Mouse (Mus musculus) adrenal gland, adult 18-20 months (tissue): Measurements from ENCODE around the gene Trmt10c. TPM values are rescaled to one million over a fixed set of nuclear protein-coding genes. Genes with fewer than 3 reads are reported as not detected.
"Not testable (repeated sequence)": the region's sequence is repeated elsewhere in the genome, so short reads cannot be mapped to it uniquely, and the experiment has no call there.

Experiments
- DNase-seq, 2 experiments: peaks; one replicate each; pipeline ENCODE4 v3.0.0; 2021 to 2022; ENCODE audit warnings: low spot score in 2 of 2
- long read RNA-seq, 2 experiments: library from polyadenylated mRNA; stranded (forward); transcript quantifications; one replicate each; pipeline ENCODE4 v2.0.0; 2021
- total RNA-seq, 2 experiments: library from RNA; stranded (reverse); gene quantifications; 1 replicate in 1 of 2; 2 replicates in 1 of 2; pipeline ENCODE4 v1.2.3; 2021

The Trmt10c gene
- total RNA-seq, result 10 to 100 TPM; 23.9 to 24.0 TPM
- long read RNA-seq, experiment 1, transcript Trmt10c-201 (2 exons, 3,002 nt), result major isoform, 35 of 35 reads
- long read RNA-seq, experiment 1, partial matches to known transcripts, result 0 of 35 reads
- long read RNA-seq, experiment 1, other reads (novel, unspliced or antisense), result 0 of 35 reads
- long read RNA-seq, experiment 2, transcript Trmt10c-201 (2 exons, 3,002 nt), result major isoform, 85 of 87 reads
- long read RNA-seq, experiment 2, partial matches to known transcripts, result 0 of 87 reads
- long read RNA-seq, experiment 2, other reads (novel, unspliced or antisense), result 2 of 87 reads

DNA sequence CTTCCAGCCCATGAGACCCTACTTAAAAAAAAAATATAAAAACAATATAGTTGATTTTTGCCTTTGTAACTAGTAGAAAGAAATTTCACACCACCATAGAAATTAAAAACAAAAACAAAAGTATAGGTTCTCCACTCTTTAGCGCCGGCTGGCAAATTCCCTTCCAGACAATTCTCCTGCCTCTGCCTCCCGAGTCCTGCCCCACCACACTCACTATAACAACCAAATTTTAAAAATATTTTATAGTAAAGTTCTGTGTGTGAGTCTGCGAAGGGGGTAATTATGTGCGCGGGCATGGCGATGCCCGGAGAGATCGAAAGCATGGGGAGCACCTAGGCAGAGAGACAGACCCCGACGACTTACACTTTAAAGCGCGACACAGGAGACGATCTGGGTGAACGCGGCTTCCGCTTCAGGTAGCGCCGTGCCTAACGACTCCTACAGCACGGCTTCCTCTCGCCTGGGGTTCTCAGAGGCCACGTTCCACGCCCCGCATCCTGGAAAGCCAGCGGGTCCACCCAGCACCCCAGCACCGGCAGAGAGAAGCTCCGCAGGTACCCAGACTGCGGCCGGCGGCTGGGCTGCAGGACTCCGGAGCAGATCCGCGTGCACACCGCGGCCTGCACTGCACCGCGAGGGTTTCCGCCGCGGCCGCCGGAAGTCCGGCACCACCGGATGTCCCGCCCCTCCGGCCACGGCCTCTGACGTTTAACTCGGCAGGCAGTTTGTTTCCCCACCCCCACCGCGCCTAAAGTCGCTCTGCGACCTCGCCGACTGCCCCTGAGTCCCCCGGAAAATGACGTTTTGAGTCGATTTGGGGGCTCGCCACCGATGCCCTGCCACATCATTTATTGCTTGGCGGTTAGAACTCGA, at the start of gene Trmt10c:
Gene Trmt10c, minus strand, starts transcription at position 682 of the 873 bp plus-strand sequence.
- DNase-seq, result peak; percentile 94

DNA sequence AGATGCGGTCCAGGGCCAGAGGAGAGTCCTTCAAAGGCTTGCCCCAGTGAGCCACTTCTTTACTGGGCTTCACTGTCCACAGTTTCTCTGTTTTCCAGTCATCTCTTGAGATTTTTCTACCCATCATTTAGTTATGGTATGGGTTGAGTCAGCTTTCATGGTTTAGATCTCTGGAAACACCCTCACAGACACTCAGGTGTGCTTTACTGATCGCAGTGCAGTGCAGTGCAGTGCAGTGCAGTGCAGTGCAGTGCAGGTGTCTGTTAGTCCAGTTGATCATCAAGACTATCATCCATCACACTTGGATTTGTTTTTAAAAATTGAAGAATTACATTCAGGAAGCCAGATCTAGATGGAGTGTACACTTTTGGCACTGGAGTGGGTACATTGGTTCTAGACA, 48.7 kb upstream of the Trmt10c start:
- no peak for DNase-seq

DNA sequence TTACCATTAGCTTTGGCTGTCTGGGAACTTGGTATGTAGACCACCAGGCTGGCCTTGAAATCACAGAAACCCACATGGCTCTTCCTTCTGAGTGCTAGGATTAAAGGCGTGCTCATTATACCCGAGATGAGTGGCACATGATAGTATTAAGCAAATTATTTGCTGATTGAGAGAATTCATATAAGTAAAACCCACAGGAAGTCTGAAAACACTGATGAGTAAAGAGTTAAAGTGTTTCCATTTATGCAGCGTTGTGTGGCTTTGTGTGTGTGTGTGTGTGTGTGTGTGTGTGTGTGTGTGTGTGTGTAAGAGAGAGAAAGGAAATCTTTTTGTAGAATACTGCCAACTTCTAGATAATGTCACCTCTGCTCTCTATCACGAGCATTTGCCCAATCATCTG, 44.1 kb upstream of the Trmt10c start:
- no peak for DNase-seq

DNA sequence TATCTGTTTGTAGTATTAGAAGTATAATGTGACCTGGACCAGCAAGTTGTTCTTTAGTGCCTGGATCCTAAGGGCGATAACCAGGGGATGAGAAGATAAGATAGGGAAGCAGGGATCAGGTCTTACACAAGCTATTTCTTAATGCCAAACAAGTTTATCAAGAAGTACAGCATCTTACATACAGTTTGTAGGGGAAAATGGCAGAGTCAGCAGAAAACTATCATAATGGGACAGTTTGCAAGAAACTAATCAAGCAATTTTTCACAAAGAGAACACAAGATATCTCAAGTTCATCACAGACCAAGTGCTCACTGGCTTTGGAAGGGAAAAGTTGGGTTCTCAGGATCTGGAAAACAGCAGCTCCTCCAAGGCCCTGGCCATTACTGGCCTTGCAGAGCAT, 41.8 kb upstream of the Trmt10c start:
- DNase-seq, result no peak

DNA sequence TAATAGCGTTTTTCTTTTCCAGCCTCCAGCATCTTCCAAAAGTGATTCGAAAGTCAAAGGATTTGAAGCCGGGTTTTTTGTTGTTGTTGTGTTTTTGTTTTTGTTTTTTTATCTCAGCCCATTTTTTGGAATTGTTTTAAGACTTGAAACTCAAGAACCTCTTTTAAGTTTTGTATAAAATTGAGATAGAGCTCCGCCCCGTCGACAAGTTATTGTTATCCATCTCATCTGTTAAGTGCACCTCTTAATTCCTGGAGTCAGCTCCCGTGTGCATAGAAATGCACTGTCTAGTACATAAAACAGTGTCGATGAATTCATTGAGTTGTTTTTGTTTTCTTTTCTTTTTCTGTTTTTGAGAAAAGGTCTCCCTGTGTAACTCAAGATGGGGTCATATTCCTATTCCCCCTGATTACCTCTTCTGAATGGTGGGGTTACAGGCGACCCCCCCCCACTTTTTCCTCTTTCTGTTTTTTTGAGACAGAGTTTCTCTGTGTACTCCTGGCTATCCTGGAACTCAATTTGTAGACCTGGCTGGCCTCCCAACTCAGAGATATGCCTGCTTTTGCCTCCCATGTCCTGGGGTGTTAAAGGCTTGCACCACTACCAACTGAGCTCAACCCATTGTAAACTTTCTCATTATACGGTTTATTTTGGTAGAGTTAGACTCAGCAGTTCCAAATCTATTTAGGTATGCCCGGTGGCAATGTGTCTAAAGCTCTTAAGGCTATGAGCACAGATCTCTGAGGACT, 38.7 kb upstream of the Trmt10c start:
- DNase-seq, result no peak

DNA sequence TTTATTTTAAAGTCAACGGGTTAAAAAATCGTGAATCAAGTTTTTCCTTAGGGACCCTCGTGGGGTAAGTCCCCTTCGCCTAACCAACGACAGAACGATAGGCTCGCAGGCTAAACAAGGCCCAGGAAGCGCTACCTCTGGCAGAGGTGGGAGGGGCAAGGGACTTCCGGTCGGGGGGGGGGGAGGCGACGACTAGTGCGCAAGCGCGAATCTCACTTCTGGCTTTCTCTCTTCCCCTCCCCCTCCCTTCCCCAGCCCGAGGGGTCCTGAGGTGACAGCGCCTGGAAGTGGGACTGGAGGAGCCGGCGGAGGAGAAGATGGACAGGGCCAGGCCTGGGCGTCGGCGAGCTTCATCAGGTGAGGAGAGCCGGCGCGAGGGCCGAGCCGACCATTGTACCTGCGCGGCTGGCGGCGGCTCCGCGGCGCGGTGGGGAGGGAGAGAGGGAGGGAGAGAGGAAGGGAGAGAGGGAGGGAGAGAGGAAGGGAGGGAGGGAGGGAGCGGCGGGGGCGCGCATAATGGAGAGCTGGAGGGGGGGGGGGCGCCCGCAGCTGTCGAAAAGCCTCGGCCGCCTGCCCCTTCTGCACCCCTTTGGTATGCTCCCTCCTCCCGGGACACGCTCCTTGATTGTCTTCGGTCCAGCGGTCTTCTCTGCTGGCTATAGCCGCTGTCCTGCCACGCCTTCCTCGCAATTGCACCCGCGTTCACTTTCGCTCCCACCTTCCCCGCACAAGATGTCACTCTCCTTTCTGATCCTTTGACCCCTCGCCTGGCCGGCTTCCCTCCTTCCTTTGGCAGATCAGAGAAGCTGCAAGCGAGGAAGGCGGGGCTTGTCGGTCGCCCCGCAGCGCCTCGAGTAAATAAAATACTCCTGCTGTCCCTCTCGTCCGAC, 37.8 kb upstream of the Trmt10c start:
- DNase-seq, result peak; percentile 68 to 77

DNA sequence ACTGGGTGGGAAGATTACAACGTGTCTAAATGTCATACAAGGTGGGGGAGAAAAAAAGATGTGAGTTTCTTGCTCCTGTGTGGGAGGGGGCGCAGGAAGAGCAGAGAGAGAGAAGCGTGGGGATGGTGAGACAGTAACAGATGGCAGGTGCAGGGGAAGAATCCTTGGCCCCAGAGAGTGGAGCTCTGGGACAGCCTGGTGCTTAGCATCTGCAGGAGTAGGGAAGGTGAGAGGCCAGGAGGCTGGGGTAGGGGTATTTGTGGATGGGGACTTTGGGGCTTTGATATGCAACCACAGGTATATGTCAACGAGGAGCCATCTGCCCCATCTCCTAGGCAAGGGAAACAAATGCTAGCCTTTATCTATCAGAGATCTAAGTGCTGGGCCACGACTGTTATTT, 36.9 kb upstream of the Trmt10c start:
- no peak for DNase-seq

DNA sequence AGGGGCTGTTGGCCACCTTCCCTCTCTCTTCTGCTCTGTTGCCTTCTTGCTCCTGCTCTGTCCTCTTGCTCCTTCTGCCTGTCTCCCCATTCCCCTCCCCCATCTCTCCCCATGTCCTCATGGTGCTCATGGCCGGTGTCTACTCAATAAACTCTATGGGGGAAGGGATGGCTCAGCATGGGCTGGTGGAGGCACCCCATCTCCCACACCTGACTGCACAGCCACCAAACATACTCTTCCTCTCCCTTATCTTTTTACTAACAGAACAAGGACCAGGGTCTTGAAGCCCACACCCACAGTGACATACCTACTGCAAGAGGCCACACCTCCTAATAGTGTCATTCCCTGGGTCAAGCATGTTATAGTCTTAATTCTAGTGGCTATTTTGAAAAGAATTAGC, 36.5 kb upstream of the Trmt10c start:
- no peak for DNase-seq

DNA sequence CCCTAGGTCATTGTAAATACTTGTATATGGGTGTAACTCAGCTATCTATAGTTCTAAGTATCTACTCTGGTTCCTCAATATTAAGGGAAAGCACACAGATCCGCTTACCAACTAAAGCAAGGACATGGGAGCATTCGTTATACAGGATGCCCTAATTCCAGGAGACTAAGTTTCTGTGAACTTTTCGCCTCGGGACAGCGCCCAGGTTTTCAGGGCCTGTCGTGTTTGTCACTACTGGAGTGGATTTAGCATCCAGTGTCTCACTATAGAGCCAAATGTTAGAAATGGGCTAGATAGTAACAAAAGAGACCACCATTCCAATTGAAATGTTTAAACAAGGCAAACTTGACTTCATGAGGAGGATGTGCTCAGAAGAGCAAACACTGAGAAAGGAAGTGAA, 35.5 kb upstream of the Trmt10c start:
- not testable (repeated sequence) for DNase-seq

DNA sequence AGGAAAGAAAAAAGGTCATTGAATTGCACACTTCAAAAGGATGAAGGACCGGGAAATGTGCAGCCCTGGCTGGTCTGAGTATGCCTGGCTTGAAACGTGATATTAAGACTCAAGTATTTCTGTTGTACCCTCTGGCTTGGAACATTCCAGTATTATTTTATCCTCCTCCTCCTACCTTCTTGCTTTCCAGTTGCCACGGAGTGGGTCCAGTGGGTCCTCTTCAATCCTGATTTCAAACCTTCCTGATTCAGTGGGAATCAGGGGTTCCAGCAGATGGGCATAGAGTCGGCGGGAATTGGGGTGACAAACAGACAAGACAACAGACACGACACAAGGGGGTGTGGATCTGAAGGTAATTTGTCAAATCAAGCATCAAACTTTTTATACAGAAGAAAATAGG, 34.9 kb upstream of the Trmt10c start:
- no peak for DNase-seq

DNA sequence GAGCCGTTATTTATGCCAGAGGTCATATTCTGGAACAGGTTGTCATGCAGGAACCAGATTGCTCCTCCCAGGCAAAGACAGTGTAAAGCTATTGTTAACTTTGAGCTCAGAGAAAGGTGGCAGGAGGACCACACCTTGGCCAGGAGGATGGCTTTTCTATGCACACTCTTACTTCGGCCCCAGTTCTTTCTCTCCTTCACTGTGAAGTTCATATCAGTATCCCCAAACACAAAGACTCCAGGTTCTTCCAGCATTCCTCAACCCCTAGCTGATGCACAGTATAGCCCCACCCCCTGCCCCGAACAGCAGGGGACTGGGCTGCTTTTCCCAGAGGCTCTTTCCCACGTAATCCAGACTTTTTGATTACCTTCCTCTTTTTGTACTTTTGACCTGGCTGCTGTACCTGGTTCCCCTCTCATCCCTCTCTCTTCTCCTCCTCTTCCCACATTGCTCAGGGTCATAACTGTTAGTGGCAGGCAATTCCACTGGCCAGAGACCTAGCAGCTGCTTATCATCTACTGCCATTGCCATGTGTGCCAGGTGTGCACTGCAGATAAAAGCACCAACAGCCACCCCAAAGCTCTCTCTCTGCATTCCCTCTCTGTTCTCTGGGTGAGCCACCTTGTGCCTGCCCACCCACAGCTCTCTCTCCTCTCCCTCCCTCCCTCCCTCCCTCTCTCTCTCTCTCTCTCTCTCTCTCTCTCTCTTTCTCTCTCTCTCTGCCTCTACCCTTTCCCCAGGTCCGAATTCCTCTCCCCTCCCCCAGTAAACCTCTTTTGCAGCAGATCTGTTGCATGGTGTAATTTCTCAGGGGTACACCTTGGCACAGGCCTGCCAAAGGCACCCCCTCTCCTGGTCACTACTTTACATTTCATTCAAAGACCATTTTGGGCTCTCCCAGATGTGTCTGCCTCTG, 34.0 kb upstream of the Trmt10c start:
- DNase-seq, result no peak

DNA sequence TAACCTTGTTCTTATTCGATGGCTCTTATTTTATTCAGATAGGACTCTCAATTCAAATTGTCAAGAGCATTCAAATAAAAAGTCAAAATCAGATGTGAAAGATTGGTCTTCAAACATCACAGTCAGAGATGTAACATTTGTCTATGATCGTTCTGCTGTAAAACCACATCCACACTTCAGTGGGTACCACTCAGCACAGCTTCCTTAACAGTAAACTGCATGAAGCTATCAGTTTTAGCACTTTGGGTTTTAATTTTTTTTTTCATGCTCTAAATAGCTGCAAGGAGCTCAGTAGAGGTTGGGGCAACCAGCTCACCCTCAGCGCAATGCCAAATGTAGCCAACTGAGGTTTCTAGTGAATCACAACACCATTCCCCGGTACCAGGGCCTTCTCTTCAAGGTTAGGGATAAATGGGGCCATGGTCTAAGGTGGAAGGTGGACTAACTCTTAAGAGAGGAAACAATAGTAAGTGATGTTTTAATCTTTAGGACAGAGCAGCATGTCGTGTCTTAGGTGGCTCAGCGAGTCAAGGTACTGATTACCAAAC, 31.0 kb upstream of the Trmt10c start:
- DNase-seq, result no peak

DNA sequence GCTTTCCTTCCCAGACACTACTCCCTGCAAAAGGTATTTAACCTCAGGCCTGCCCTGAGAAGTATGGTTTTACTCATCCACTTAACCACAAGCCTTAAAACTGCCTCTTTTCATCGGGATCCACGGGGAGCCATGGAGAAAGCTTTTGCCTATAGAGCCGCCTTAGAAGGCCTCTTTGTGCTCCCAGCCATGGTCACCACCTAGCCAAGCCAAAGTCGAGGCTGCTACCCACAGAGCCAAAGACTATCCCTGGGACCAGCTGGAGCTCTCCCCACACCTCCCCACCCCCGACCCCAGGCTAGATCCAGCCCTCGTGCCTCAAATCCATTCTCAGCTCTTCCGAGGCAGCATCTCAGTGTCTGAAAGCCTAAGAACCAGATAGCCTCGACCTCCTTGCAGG, 28.5 kb upstream of the Trmt10c start:
- DNase-seq, result no peak

DNA sequence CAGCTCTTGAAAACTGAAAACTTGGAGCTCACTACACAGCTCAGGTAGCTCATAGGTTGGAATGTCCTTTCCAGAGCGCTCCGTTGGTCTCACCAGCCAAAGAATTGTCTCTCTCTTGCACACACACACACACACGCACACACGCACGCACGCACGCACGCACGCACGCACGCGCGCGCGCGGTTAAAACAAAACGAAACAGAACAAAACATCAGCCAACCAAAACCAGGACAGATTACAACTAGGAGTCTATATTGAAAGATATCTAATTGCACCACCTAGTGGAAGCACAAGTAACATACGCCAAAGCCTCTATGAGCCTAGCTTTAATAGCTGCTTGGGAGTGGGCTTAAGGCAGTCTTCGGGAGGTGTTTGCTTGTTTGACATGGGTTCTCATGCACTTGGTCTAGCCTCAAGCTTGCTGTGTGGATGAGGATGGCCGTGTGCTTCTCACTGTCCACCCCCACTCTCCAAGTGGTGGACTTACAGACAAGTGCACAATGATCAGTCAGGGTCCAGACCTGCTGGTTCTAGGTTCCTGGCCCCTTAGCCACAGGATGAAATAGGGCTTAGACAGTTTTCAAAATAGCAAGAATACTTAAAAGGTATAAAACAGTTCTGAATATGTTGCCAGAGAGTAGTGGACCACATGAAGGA, 26.8 kb upstream of the Trmt10c start:
- DNase-seq, result peak; percentile 27 to 29

DNA sequence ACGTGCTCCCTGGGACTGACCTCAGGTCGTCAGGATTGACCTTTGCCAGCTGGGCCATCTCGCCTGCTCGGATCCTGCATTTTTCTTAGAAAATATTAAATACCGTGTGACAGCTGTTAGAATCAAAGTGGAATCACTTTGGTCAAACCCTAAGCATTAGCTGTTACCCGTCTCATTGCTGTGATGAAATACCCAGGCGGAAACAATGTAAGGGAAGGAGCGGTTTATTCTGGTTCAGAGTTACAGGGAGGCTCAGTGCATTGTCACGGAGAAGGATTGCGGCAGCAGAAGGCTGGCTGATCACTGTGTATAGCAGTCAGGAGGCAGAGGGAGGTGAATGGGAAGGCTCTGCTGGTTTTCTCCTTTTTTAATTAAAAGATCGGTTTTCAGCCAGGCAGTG, 25.4 kb upstream of the Trmt10c start:
- DNase-seq, result no peak

DNA sequence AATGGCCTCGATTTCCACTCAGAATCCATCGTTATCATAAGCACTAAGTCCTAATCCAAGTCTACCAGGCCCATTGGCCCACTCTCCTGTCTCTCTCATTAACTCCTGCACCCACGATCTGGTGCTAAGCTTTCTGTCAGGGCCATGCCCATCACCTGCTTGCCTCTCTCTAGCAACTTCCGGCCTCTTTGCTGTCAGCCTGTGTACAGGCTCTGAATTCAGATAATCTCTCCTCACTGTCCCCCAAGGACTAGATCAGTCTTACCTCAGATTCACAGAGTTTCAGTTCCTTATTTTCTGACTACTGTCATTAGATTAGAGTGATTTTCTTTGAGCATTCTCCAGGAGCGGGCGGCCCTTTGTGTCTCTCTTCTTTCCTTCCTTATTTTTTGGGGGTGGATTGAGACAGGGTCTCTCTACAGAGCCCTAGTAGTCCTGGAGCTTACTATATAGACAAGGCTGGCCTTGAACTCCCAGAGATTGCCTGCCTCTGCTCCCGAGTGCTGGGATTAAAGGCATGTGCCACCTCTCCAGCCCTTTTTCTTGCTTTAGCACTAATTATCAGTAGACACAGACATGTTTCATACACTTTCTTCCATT, 24.5 kb upstream of the Trmt10c start:
- no peak for DNase-seq

DNA sequence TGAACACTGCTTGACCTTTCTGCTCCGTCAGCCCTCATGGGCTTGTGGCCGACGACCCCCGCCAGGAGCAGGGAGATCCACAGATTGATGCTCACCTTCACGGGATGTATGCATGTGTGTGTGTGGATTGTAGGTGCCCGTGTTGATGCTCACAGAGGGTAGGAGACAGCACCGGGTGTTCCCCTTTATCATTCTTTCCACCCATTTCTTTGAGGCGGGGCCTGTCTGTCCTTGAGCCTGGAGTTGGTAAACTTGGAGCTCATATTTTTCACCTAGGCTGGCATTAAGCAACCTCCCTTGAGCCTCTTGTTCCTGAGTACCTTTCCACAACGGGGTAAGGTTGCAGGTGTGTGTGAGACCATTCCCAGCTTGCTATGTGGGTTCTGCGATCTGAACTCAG, 20.5 kb upstream of the Trmt10c start:
- no peak for DNase-seq

DNA sequence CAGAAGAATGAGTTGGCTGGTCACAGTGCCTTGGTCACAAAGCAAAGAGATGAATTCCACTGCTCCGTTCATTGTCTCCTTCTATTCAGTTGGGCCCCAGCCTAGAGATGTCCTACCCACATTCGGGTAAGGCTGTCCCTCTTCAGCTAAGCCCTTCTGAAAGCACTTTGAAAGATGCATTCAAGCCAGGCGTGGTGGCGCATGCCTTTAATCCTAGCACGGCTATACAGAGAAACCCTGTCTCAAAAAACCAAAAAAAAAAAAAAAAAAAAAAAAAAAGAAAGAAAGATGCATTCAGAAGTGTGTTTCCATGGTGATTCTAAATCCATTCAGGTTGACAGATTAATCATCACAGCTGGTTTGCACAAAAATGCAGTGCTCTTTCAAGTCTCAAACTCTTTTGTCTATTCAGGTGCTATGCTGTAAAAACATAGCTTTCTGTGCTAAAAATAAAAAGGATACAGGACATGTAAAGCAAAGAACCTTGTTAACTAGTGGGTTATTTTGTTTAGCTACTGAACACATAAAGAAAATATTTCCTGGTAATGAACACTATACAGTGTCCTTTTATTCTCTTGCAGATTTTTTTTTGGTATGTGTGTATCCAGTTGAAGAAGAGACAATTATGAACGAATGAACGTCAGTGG, 19.4 kb upstream of the Trmt10c start:
- no peak for DNase-seq
